Mouse (Mus musculus) kidney, adult 2 months (tissue): ENCODE results near the gene Glis3.

ENCODE experiments used
- CTCF ChIP-seq: fragments of 200-500 bp; conservative IDR thresholded peaks from 2 replicates; pipeline ENCODE4 v1.5.1; 2011; ENCODE audit warnings: low read depth, mild to moderate bottlenecking, control low read depth, low read length, moderate library complexity, mixed read lengths; ENCODE audit not compliant: insufficient read depth, insufficient read length
- POLR2A ChIP-seq: fragments of 200-500 bp; IDR thresholded peaks from one replicate; pipeline ENCODE4 v1.6.1; 2011; ENCODE audit warnings: low read depth, low read length, control low read depth

GRCm38 (mm10) chr19:28383425-28383824 lies 296.5 kb downstream of the Glis3 start:
- no peak for TF ChIP-seq POLR2A
- TF ChIP-seq CTCF, result no peak
